Mouse (Mus musculus) left cerebral cortex, postnatal 10 days (tissue): ENCODE measurements around the gene Slamf1. TPM values are rescaled to one million over a fixed set of nuclear protein-coding genes. Genes with fewer than 3 reads are reported as not detected.

Experiments
- total RNA-seq, 2 experiments: library from RNA; stranded (reverse); gene quantifications; 2 replicates each; pipeline ENCODE4 v1.2.3; 2021

Slamf1 gene
- total RNA-seq, 2 experiments from 2014 or later = 0.41 to 0.51 TPM

Other genes with a start within 250 kb of the Slamf1 start
- not detected for gene Itln1, start 231.8 kb upstream of the Slamf1 start, total RNA-seq
- not detected for gene Cd244a, start 207.9 kb upstream of the Slamf1 start, total RNA-seq
- gene Ly9, start 159.7 kb upstream of the Slamf1 start, total RNA-seq = not detected
- under 1 TPM; 0.22 to 0.39 TPM for gene Slamf7, start 114.1 kb upstream of the Slamf1 start, total RNA-seq
- gene Cd48, start 85.1 kb upstream of the Slamf1 start, total RNA-seq = under 1 TPM; 0.30 to 0.47 TPM
- gene Cd84, start 72.6 kb downstream of the Slamf1 start, total RNA-seq = 1 to 10 TPM; 1.7 to 2.1 TPM
- under 1 TPM in 1 of 2 experiments, not detected in 1; 0.13 TPM for gene Gm10521, start 128.5 kb downstream of the Slamf1 start, total RNA-seq
- gene Slamf6, start 150.4 kb downstream of the Slamf1 start, total RNA-seq = under 1 TPM in 1 of 2 experiments, not detected in 1; 0.24 TPM